Mouse (Mus musculus) B cell, adult 2 months (primary cell): Measurements from ENCODE around the gene Olig1.
"Not testable (repeated sequence)": the region's sequence is repeated elsewhere in the genome, so short reads cannot be mapped to it uniquely, and the experiment has no call there.

Source experiments
- DNase-seq, 2 experiments: peaks; one replicate each; pipeline ENCODE4 v3.0.0; 2022

Olig1 gene

DNA sequence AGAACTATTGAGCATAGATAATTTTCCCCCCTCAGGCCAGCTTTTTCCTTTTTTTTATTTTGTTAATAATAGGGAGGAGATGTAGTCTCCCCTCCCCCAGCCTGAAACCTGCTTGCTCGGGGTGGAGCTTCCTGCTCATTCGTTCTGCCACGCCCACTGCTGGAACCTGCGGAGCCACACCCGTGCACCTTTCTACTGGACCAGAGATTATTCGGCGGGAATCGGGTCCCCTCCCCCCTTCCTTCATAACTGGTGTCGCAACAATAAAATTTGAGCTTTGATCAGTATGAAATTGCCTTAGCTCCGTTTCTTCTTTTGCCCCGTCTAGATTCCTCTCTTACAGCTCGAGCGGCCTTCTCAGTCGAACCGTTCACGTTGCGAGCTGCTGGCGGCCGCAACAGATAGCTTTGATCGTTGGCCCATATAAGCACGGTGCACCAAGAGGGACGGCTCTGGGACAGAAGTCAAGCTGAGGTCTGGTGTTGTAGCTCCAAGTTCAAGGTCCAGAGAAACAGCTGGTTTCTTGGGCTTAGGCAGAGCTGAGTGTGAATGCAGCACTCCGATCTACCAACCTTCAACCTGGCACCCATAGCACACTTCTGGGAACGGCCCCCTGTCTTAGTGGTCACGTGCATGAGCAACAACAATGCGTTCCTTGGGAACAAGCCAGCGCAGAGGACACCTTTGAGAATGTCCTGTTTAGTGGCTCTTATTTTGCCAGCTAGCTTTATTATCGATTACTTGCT is 14.0 kb upstream of the Olig1 start:
- not testable (repeated sequence) for DNase-seq

DNA sequence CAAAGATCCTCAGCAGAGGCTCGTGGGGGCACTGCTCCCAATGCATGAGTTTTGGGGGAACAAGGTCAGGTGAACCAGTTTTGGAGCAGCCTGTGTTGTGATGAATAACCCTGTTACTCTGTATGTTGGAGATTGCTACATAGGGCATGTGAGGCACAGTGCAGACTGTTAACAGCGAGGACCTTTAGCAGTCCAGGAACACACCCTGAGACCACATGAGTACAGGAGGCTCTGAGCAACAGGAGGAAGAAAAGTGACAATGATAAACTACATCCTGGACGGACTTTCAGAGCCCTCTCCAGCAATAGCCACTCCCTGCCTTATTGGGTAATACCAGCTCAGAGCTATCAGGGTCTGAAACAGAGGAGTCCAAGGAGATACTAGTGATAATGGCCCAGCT is 10.6 kb upstream of the Olig1 start:
- DNase-seq = no peak

DNA sequence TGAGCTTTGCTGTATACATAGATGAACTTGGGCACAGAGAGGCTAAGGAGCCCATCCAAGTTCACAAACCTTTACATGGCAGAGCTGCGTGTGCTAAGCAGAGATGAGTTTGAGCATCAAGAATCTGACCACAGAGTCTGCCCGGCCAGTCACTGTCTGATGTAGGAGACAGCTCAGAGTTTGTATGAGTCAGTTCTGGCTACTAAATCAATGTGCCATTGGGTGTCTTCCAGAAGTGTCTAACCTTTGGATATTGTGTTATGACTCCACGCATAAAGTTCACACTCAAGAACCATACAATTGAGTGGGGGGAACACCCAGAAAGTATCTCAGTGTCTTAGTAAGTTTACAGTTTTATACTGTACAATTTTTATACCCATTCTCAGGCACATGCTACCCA is 8.7 kb upstream of the Olig1 start:
- no peak for DNase-seq

DNA sequence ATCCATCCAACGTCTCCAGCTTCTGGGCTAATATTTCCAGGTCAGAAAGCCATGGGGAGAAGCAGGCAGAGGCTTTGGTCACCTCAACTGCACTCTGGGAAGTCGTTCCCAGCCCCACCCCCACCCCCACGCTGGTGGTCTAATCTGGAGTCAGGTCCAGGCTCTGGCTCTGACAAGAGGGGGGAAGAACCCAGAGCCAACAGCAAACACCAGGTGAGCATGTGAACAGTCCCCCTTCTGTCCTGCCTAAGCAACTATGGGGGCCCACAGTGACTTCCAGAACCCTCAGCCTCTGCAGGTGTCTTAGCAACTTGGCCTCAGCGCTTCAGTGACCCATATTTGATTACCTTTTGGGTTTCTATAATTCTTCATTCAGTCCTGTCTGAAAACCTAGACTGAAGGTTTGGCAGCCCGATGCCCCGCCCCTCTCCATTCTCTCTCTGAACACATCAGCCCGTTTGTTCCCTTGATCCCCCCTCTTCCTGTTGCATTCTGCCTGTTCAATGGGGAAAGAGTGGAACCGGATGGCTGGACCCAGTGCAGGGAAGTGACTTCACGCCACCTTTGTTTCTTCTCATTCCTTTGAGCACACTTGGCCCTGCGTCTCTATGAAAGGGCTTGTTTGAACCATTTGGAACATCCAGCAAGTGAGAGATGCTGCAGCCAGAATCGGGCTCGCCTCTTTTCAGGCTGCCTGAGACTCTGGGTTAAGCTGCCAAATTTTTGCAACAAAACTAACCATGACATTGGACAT is 6.9 kb upstream of the Olig1 start:
- DNase-seq = no peak

DNA sequence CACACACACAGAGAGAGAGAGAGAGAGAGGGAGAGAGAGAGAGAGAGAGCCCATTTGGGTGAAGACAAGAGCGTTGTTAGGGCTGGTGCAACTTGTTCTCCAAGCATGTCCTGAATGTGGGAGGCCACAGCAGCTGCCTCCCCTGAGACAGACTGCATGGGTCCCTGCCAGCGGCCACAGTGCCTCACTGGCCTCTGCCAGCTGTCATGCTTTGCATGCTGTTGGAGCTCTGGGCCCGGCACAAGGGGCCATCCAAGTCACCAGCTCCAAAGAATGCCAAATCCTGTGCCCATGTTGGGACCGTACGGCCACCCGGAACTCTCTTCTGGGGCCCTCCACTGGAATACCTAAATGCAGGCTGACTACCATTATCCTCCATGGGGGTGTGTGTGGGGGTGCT is 3.6 kb upstream of the Olig1 start:
- DNase-seq = no peak

DNA sequence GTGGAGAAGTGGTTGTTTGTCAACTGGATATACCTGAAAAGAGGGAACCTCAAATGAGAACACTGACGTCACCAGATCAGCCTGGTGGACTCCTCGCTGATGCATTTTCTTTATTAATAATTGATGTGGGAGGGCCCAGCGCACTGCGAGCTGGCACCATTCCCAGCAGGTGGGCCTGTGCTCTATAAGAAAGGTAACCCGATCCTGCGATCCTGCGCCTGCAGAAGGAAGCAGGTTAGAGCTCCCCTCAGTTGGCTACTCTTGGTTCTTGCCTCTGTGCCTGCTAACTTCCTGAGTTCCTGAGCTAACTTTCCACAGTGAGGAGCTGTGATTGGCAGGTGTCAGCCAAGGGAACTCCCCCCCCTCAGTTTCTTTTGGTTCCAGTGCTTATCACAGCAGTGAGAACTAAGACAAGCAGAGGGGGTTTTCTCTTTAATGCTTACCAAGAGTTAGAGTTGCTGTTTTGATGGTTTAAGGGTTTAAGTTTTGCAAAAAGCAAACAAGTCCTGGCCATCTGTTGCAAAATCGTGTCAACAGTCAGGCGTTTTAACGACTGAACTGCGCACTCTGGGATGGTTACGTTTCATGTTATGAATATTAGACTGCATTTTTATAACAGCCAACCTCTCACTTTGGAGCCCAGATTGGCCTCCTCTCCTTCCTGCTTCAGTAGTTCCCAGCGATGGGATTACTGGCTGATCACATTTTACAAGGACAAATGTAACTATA is 684 bp upstream of the Olig1 start:
- DNase-seq = no peak

DNA sequence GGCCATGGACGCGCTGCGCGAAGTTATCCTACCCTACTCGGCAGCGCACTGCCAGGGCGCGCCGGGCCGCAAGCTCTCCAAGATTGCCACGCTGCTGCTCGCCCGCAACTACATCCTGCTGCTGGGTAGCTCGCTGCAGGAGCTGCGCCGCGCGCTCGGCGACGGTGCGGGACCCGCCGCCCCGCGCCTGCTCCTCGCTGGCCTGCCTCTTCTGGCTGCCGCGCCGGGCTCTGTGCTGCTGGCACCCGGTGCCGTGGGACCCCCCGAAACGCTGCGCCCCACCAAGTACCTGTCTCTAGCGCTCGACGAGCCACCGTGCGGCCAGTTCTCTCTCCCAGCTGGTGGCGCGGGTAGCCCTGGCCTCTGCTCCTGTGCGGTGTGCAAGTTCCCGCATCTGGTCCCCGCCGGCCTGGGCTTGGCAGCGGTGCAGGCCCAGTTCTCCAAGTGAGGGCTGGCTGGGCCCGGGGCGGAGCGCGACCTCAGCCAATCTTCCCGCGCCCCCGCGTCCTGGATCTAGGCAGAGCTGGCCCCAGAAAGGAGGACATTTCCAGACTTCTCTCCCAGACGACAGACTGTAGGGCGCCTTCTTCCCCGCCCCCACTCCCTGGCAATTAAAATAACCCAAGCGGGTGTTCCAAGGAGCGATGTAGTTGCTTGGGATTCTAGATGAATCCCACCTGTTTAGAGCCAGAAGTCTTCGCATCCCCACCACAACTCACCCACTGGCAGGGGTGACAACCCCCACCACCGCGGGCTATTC is 820 bp downstream of the Olig1 start:
- DNase-seq = no peak

DNA sequence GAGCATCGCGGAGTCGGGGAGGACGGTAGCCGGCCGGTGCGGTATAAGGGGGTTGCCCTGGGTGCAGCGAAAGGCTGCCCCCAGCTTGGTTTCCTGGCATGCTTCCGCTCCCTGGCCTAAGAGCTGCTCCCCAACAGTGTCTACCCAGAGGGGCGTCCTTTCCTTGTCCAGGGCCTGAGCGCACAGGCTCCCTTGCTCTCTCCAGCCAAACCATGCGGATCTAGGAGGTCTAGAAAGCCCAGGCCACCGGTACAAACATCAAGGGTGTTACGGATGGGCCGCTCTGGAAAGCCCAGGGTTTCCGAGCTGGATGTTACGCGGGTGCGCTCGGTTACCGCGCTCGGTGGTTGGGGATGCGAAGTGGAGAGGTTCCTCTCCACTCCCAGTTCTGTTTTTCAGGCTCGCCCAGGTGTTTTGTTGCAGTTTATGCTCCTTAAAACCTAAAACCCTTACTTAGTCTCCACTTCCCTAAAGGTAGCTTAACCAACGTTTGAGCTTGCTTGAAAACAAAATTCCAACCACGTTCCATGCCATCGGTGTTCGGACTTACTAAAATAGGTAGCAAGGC is 1.5 kb downstream of the Olig1 start:
- DNase-seq = no peak

DNA sequence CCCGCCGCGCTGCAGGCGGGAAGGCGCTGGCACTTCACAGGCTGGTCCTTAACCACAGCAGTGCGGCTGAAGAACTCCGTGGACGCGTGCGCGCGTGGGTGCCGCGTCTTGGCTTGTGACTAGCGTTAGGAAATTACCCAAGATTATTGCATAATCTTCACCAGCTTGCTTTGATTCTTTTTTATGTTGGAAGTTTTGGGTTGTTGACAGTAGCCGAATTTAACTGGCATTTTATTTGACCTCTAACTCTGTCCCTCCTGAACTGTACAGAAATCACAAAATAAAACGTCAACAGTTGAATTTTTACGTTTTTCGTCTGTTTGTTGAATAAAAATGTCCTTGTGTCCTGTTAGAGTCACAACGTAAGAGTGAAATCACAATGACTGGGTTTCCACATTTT is 2.1 kb downstream of the Olig1 start:
- no peak for DNase-seq

DNA sequence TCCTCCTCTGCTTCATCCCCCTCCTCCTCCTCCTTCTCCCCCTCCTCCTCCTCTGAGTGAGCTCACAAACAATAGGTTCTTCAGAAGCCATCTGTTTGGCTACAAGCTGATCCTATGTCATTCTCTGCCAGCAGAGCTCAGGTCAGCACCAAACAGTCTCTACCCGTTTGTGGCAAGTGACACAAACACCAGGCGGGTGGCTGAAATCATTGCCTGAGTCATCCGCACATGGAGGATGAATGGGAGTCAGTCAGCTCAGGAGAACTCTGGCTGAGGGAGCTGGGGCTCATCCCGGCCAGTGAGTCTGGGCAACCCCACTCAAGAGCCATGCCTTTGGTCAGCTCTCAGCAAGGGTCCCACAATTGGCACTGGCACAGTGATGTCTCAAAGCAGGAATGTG is 10.9 kb downstream of the Olig1 start:
- DNase-seq = no peak

DNA sequence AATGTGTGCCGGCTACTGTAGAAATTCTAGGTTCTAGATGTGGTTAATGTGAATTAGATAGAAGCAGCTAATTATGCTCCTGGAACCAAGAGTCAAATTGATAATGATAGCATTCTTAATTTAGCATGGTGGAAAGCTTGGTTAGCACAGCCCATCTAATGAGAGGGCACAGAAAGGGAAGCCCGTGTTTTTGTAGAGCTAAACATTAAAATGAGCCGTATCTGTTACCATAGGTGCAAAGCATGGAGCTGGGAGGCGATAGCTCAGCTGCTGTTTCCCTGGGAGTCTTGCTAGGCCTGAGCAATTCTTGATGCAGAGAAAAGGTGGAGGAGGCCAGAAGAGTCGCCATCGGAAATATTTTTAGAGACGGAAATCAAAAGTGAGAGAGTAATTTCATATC is 22.5 kb downstream of the Olig1 start:
- DNase-seq = no peak

DNA sequence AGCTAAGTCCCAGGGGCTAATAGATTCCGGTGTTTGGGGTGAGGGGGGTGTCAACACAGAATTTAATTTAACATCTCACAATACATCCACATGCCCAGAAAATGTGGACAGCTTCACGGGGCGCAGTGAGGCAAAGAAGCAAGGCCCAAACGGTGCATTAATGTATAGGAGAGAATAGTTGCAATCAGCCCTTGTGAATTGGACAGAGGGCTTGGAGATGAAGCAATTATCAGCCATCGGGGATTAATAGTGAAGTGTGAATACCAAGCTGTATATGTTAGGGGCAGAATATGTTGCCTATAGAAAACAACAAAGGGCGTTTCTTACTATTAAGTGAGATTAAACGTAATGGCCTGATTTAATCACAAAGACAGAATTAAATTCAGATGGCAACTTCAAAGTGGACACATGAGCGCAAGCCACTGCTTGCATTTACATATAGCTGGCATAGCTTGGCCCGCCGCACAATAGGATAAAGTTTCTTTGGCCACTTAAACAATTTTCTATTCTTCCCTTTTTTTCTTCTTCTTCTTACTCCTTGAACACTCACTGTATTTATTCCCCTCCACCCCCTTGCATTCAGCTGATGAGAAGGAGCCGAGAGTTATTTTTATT is 23.3 kb downstream of the Olig1 start:
- no peak for DNase-seq

DNA sequence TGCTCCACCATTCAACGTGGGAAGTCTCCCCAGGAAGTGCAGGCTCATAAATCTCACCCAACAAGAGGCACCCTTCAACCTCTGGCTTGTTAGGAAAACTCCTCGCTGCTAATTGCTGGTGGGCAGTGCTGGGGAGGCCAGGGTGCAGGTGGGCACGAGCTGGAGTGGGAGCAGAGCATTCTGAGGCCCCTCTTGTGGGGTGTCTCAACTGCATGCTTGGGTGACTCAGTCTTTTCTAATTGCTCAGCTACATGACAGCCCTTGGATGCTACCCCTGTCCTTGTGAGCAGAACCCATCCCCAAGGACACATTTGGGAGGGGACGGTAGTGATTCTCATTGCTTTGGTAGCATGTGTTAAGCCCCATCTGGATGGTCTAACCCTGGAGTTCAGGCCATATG is 28.2 kb downstream of the Olig1 start:
- DNase-seq = no peak

DNA sequence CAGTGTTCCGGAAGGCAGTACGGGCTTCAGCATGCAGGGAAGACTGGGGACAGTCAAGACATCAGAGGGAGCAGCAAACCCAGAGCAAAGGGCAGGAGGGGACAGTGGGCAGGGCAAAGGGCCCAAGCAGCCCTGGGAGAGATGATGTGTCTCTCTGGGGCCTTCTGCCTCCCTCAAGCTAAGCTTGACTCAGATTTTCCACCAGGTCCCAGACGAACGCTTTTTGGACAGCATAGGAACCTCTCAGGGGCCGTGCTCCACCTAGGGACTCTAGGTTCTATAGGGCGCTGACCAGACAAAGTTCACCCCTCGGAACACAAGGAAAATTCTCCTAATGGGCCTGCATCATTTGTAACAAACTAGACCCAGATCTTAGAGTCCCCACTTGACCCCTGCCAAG is 29.8 kb downstream of the Olig1 start:
- DNase-seq = no peak

DNA sequence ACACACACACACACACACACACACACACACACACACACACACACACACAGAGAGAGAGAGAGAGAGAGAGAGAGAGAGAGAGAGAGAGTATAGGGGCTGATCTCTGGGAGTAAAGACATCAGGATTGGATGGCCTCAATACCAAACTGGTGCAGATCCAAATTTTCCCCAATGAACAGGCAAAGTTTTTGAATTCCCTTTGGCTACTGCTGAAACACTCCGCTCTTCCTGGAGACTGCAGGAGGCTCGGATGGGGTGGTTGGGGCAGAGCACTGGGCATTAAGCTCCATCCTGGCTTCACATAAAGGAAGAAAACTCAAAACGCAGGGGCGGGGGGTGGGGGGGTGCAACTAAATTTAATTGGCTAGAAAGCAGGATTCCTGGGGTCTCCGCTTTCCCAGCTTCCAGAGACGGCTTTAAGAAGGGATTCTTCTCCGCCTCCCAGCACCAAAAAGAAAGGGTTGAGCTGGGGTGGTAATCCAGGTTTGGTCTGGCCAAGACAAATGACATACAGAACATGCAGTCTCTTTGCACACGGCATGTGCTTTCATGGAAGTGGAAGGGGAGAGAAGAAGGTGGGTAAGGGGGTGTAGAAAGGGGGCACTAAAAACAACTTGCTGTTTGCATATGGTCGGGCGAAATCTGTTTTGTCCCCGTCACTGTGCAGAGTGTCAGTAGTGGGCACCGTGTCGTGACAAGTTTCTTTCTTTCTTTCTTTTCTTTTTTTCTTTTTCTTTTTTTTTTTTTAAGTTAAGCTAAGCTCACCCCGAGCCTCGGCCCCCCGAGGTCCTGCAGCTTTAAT is 31.3 kb downstream of the Olig1 start:
- DNase-seq = no peak

DNA sequence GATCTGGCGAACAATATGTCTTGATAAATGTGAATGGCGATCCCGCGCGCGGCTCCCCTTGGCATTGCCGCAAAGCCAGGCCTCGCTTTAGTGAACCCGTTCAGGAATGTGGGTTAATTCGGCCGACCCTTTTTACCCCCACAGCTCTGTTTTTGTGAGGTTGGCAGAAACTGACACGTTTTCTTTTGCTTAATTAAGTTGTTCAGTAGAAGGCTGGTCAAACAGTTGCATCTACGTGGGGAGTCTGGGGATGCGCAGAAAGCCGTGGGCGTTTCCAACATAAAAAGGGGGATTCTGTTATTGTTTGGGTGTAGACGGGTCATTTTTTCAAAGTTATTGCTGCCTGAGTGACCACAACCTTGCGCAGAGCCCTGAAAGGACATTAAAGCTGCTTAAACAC is 31.9 kb downstream of the Olig1 start:
- DNase-seq = no peak

DNA sequence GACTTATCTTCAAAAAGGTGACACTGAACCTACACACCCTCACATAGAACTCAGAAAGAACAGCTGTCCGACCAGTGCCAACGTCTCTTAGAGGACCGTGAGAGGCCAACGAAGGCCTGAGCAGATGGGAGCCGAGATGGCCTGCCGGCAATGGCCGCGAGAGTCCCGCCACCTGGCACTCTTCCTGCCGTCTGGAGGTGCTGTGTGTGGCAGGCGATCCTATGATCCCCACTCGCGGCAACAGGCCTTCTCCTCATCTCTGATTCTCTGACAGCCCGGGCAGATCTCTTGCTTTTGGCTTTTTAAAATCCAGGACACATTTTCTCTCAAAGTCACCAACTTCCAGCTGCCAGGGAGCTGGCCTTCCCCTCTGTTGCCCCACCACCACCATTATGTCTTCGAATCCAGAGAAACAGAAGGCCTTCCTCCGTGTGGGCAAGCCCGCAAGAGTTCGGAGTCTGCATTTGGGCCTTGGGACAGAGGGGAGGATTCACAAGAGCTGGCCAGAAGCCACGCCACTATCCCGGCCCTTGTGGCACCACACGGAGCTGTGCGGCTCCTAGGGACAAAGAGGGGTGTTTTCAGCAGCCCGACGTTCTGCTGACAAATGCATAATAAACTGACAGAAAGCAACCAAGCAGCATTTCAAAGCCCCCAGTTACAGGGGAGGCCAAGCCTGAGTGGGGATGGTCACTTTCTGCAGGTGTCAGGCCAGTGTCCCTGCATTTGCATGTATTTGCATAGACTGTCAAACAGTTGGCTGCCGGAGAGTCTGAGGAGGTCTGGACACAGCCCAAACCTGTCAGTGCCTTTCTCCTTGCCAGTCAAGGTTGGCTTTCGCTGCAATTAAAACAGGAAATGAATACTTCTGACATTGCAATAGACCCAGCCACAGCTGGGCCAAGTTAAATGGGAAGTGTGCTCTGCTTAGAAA is 34.5 kb downstream of the Olig1 start:
- DNase-seq = no peak

DNA sequence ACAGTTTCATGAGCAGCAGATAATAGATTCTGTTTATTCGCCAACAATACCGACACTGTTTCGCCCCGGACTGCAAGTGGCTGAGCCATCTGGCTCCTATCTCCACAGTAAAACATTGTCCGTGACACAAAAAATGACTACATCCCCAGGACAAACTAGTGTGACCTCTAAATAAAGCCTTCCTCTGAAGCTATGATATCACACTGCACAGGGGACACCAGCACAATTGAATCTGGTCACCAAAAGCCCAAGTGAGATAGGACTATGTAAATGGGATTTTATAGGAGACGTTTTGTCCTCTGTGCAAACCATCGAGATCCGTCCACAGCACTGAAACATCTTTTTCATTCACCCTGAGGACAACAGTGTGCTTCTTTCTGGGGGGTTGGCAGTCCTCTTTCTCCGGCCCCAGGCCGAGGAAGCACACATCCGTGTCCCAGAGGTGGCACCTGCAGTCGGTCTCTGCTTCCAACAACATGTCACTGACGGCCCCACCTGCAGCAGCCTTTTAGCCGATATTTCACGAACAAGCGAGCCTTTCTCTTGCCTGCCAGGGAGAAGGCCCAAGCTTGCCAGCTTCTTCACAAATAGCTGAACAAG is 36.0 kb downstream of the Olig1 start:
- DNase-seq = no peak

DNA sequence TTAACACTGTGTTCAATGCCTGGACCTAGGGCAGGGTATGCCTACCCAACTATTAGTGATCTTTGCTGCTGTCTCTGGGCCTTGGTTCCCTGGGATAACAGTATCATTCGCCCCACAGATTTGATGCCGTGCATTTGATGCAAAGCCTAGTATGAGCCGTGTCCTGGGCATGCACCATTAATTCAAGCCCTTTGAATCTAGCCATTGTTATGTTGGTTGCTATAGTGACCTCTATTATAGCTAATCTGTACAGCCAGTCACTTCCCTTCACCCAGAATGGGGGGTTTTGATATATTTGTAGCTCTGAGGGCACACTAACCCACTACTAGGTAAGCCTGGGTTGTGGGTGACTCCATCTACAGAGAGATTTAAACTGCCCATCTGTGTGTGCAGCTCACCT is 40.3 kb downstream of the Olig1 start:
- DNase-seq = no peak

DNA sequence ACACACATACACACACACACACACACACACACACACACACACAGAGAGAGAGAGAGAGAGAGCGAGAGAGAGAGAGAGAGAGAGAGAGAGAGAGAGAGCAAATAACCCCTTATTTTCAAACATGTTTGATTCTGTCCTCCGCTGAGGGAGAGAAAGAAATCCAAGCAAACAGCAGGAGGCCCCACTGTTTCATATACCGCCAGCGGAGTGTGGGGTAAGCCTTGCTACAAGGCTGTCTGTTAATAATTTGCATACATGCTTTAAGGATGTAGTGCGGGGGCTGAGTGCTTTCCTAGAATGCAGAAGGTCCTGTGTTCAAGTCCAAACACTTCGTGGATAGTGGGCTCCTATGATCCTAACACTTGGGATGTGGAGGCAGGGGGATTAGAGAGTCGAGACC is 43.3 kb downstream of the Olig1 start:
- DNase-seq = no peak
